Mouse (Mus musculus) MEL (cell line): Measurements from ENCODE around the gene Stag1. TPM values are rescaled to one million over a fixed set of nuclear protein-coding genes. Genes with fewer than 3 reads are reported as not detected.

Source experiments
- DNase-seq: peaks from one replicate; pipeline ENCODE4 v3.0.0; 2011; ENCODE audit warnings: low read depth, low spot score
- H3K27ac ChIP-seq: 2 replicates; pipeline ENCODE4 v1.5.1; 2012; ENCODE audit warnings: low read depth, mild to moderate bottlenecking, control low read depth, low read length, moderate library complexity; ENCODE audit not compliant: control insufficient read depth
- H3K27me3 ChIP-seq, 2 experiments: fragments of 150-350 bp in 1 of 2; sonication (generic) in 1 of 2; 2 replicates each; pipeline ENCODE4 v1.6.1; 2012; ENCODE audit warnings: low read length in 2 of 2, mild to moderate bottlenecking in 2 of 2, improper control_type of control experiment in 1 of 2, moderate library complexity in 1 of 2; ENCODE audit not compliant: insufficient read depth in 2 of 2, control insufficient read depth in 1 of 2
- H3K36me3 ChIP-seq, 2 experiments: 2 replicates each; pipeline ENCODE4 v1.6.1; 2012 to 2014; ENCODE audit warnings: low read length in 2 of 2, improper control_type of control experiment in 1 of 2, inconsistent platforms in 1 of 2, mild to moderate bottlenecking in 1 of 2; ENCODE audit not compliant: insufficient read depth in 2 of 2, control insufficient read depth in 1 of 2
- H3K4me1 ChIP-seq, 2 experiments: fragments of 150-350 bp in 1 of 2; sonication (generic) in 1 of 2; 2 replicates each; pipeline ENCODE4 v1.6.1; 2012; ENCODE audit warnings: low read length in 2 of 2, improper control_type of control experiment in 1 of 2, mild to moderate bottlenecking in 1 of 2; ENCODE audit not compliant: insufficient read depth in 2 of 2, control insufficient read depth in 1 of 2
- H3K4me3 ChIP-seq, 2 experiments: fragments of 150-350 bp in 1 of 2; sonication (generic) in 1 of 2; 2 replicates each; pipeline ENCODE4 v1.5.1; 2012; ENCODE audit warnings: low read depth in 2 of 2, low read length in 2 of 2, mild to moderate bottlenecking in 2 of 2, moderate library complexity in 2 of 2, control low read depth in 1 of 2, improper control_type of control experiment in 1 of 2; ENCODE audit not compliant: control insufficient read depth in 1 of 2, insufficient read depth in 1 of 2
- H3K79me2 ChIP-seq: 2 replicates; pipeline ENCODE4 v1.6.1; 2012; ENCODE audit warnings: mild to moderate bottlenecking, low read length, moderate library complexity; ENCODE audit not compliant: control insufficient read depth, poor library complexity, insufficient read depth
- H3K9ac ChIP-seq: 2 replicates; pipeline ENCODE4 v1.6.1; 2012; ENCODE audit warnings: low read depth, mild to moderate bottlenecking, control low read depth, low read length, moderate library complexity; ENCODE audit not compliant: control insufficient read depth, poor library complexity, severe bottlenecking
- H3K9me3 ChIP-seq: fragments of 150-350 bp; sonication (generic); replicated peaks from 2 replicates; pipeline ENCODE4 v1.6.1; 2012; ENCODE audit warnings: mild to moderate bottlenecking, low read length, improper control_type of control experiment, moderate library complexity; ENCODE audit not compliant: insufficient read depth
- CHD1 ChIP-seq: IDR thresholded peaks from 2 replicates; pipeline ENCODE4 v1.6.1; 2012; ENCODE audit warnings: low read depth, mild to moderate bottlenecking, inconsistent platforms, low read length, improper control_type of control experiment
- CHD2 ChIP-seq: IDR thresholded peaks from 2 replicates; pipeline ENCODE4 v1.6.1; 2011; ENCODE audit warnings: low read length, improper control_type of control experiment
- CTCF ChIP-seq, 3 experiments: IDR thresholded peaks in 2 of 3; conservative IDR thresholded peaks in 1 of 3; 2 replicates each; pipeline ENCODE4 v1.5.1; 2011 to 2012; ENCODE audit warnings: low read length in 3 of 3, low read depth in 2 of 3, mild to moderate bottlenecking in 2 of 3, improper control_type of control experiment in 1 of 3, inconsistent platforms in 1 of 3, mixed read lengths in 1 of 3, moderate library complexity in 1 of 3; ENCODE audit not compliant: control insufficient read depth in 1 of 3, insufficient read depth in 1 of 3, poor library complexity in 1 of 3, severe bottlenecking in 1 of 3
- ELF1 ChIP-seq: IDR thresholded peaks from 2 replicates; pipeline ENCODE4 v1.6.1; 2014; ENCODE audit warnings: low read depth, mild to moderate bottlenecking, inconsistent platforms, low read length, improper control_type of control experiment, moderate library complexity
- ETS1 ChIP-seq: IDR thresholded peaks from 2 replicates; pipeline ENCODE4 v1.6.1; 2012; ENCODE audit warnings: low read depth, mild to moderate bottlenecking, inconsistent platforms, low read length, improper control_type of control experiment, moderate library complexity
- HCFC1 ChIP-seq: IDR thresholded peaks from 2 replicates; pipeline ENCODE4 v1.6.1; 2012; ENCODE audit warnings: low read depth, mild to moderate bottlenecking, inconsistent platforms, low read length, improper control_type of control experiment, moderate library complexity
- JUND ChIP-seq: IDR thresholded peaks from 2 replicates; pipeline ENCODE4 v1.6.1; 2011; ENCODE audit warnings: low read depth, mild to moderate bottlenecking, improper control_type of control experiment, low read length
- KAT2A ChIP-seq: conservative IDR thresholded peaks from 2 replicates; pipeline ENCODE4 v1.6.1; 2012; ENCODE audit warnings: low read depth, low read length, improper control_type of control experiment, inconsistent platforms
- MAFK ChIP-seq: IDR thresholded peaks from 2 replicates; pipeline ENCODE4 v1.6.1; 2011; ENCODE audit warnings: low read depth, mild to moderate bottlenecking, low read length, improper control_type of control experiment, borderline replicate concordance
- MAX ChIP-seq: IDR thresholded peaks from 2 replicates; pipeline ENCODE4 v1.6.1; 2011; ENCODE audit warnings: low read length, improper control_type of control experiment
- MAZ ChIP-seq: IDR thresholded peaks from 2 replicates; pipeline ENCODE4 v1.6.1; 2012; ENCODE audit warnings: low read depth, mild to moderate bottlenecking, inconsistent platforms, low read length, improper control_type of control experiment
- MEF2A ChIP-seq: IDR thresholded peaks from 2 replicates; pipeline ENCODE4 v1.6.1; 2014; ENCODE audit warnings: low read depth, mild to moderate bottlenecking, inconsistent platforms, low read length, improper control_type of control experiment; ENCODE audit not compliant: poor library complexity, insufficient replicate concordance, severe bottlenecking; ENCODE audit errors: extremely low read depth
- MXI1 ChIP-seq: IDR thresholded peaks from 2 replicates; pipeline ENCODE4 v1.6.1; 2011; ENCODE audit warnings: mild to moderate bottlenecking, low read depth, low read length, improper control_type of control experiment
- MYC ChIP-seq: IDR thresholded peaks from 2 replicates; pipeline ENCODE4 v1.6.1; 2011; ENCODE audit warnings: low read depth, mild to moderate bottlenecking, low read length, improper control_type of control experiment, moderate library complexity
- NELFE ChIP-seq: IDR thresholded peaks from 2 replicates; pipeline ENCODE4 v1.6.1; 2011; ENCODE audit warnings: low read depth, low read length, improper control_type of control experiment
- NRF1 ChIP-seq: IDR thresholded peaks from 2 replicates; pipeline ENCODE4 v1.6.1; 2014; ENCODE audit warnings: low read depth, mild to moderate bottlenecking, inconsistent platforms, low read length, improper control_type of control experiment, moderate library complexity; ENCODE audit not compliant: poor library complexity, insufficient read depth, severe bottlenecking
- POLR2A ChIP-seq, 2 experiments: IDR thresholded peaks; 2 replicates each; pipeline ENCODE4 v1.6.1; 2011 to 2012; ENCODE audit warnings: low read length in 2 of 2, mild to moderate bottlenecking in 2 of 2, control low read depth in 1 of 2, improper control_type of control experiment in 1 of 2, low read depth in 1 of 2, moderate library complexity in 1 of 2; ENCODE audit not compliant: control insufficient read depth in 1 of 2, insufficient read depth in 1 of 2, poor library complexity in 1 of 2
- POLR2AphosphoS2 ChIP-seq: IDR thresholded peaks from 2 replicates; pipeline ENCODE4 v1.6.1; 2011; ENCODE audit warnings: low read length, improper control_type of control experiment
- RAD21 ChIP-seq: IDR thresholded peaks from 2 replicates; pipeline ENCODE4 v1.6.1; 2011; ENCODE audit warnings: mild to moderate bottlenecking, low read depth, low read length, improper control_type of control experiment
- RCOR1 ChIP-seq: IDR thresholded peaks from 2 replicates; pipeline ENCODE4 v1.6.1; 2012; ENCODE audit warnings: low read depth, mild to moderate bottlenecking, inconsistent platforms, low read length, improper control_type of control experiment
- SMC3 ChIP-seq: IDR thresholded peaks from 2 replicates; pipeline ENCODE4 v1.6.1; 2011; ENCODE audit warnings: low read depth, low read length, improper control_type of control experiment
- TAL1 ChIP-seq: IDR thresholded peaks from 2 replicates; pipeline ENCODE4 v1.6.1; 2012; ENCODE audit warnings: mild to moderate bottlenecking, inconsistent platforms, low read length, moderate library complexity, mixed read lengths
- TBP ChIP-seq: IDR thresholded peaks from 2 replicates; pipeline ENCODE4 v1.8.0; 2011; ENCODE audit warnings: low read depth, low read length, improper control_type of control experiment
- UBTF ChIP-seq: IDR thresholded peaks from 2 replicates; pipeline ENCODE4 v1.6.1; 2012; ENCODE audit warnings: low read depth, mild to moderate bottlenecking, inconsistent platforms, low read length, improper control_type of control experiment, moderate library complexity, borderline replicate concordance; ENCODE audit not compliant: insufficient read depth
- USF1 ChIP-seq: IDR thresholded peaks from 2 replicates; pipeline ENCODE4 v1.6.1; 2014; ENCODE audit warnings: low read depth, mild to moderate bottlenecking, inconsistent platforms, low read length, improper control_type of control experiment, moderate library complexity
- ZC3H11A ChIP-seq: IDR thresholded peaks from 2 replicates; pipeline ENCODE4 v1.6.1; 2012; ENCODE audit warnings: low read depth, mild to moderate bottlenecking, inconsistent platforms, low read length, improper control_type of control experiment
- ZKSCAN1 ChIP-seq: IDR thresholded peaks from 2 replicates; pipeline ENCODE4 v1.6.1; 2012; ENCODE audit warnings: low read depth, mild to moderate bottlenecking, inconsistent platforms, low read length, improper control_type of control experiment, moderate library complexity
- ZNF384 ChIP-seq: IDR thresholded peaks from 2 replicates; pipeline ENCODE4 v1.6.1; 2012; ENCODE audit warnings: low read depth, mild to moderate bottlenecking, inconsistent platforms, low read length, improper control_type of control experiment
- polyA plus RNA-seq, 2 experiments: library from polyadenylated mRNA; stranded (reverse) in 1 of 2; unstranded in 1 of 2; fragments of >175 nt in 1 of 2; fragments of >200 nt in 1 of 2; gene quantifications; 2 replicates each; pipeline versions ENCODE4 v1.2.1 to v1.2.4; 2012; ENCODE audit warnings: low replicate concordance in 2 of 2, low read depth in 1 of 2; ENCODE audit not compliant: insufficient read length in 2 of 2, insufficient read depth in 1 of 2, missing spikeins in 1 of 2
- total RNA-seq: library from RNA; depleted of rRNA; stranded (reverse); fragments of 300-350 nt; gene quantifications from 2 replicates; pipeline ENCODE4 v1.2.3, GENCODE M21; 2012

Stag1 gene
- total and polyA plus RNA-seq, 3 experiments: 30.1 to 41.7 TPM; not detected in 1

DNA sequence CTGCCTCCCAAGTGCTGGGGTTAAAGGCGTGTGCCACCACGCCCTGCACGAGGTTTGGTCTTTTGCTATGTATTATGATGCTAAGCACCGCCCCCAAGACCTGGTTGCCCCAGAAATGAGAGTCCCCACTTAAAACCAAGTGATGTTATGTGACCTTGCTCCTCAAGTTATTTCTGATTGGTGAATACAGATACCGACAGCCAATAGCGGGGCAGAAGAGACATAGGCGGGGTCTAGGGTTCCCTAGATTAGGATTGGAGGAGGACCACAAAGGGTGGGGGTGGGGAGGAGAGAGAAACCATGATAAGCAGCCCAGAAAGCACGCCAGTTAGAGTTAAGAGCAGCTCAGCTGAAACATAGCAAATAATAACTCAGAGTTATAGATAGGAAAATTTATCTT is 405.2 kb downstream of the Stag1 start:
- Histone ChIP-seq H3K27ac (no peak overlapping the region), H3K9ac (no peak overlapping the region), H3K4me3 (no peak overlapping the region), H3K36me3 (no peaks in the 10 kb centered on the region), H3K79me2 (no peaks in the 10 kb centered on the region), H3K4me1 (no peaks in the 10 kb centered on the region), H3K9me3 (no peaks in the 10 kb centered on the region), H3K27me3 (no peaks in the 10 kb centered on the region)
- no peak for TF ChIP-seq CHD1
- TF ChIP-seq ELF1: no peak
- TF ChIP-seq JUND: no peak
- no peak for TF ChIP-seq CTCF (IDR thresholded peaks at IDR 0.05 in 2 of 3, conservative IDR thresholded peaks at IDR 0.05 in 1 of 3; ENCODE audit: control insufficient read depth in 1 of 3, insufficient read depth in 1 of 3, low read depth in 2 of 3, low read length in 3 of 3, poor library complexity in 1 of 3, severe bottlenecking in 1 of 3)
- no peak for TF ChIP-seq USF1
- no peak for TF ChIP-seq MAX
- TF ChIP-seq NELFE: no peak
- no peak for TF ChIP-seq MYC
- no peak for TF ChIP-seq MAFK
- no peak for TF ChIP-seq MAZ
- TF ChIP-seq MXI1: no peak
- no peak for TF ChIP-seq POLR2A (IDR thresholded peaks at IDR 0.05; ENCODE audit: control insufficient read depth in 1 of 2, insufficient read depth in 1 of 2, low read depth in 1 of 2, low read length in 2 of 2, poor library complexity in 1 of 2)
- TF ChIP-seq RAD21: no peak
- no peak for TF ChIP-seq ETS1
- no peak for TF ChIP-seq ZKSCAN1
- no peak for DNase-seq

DNA sequence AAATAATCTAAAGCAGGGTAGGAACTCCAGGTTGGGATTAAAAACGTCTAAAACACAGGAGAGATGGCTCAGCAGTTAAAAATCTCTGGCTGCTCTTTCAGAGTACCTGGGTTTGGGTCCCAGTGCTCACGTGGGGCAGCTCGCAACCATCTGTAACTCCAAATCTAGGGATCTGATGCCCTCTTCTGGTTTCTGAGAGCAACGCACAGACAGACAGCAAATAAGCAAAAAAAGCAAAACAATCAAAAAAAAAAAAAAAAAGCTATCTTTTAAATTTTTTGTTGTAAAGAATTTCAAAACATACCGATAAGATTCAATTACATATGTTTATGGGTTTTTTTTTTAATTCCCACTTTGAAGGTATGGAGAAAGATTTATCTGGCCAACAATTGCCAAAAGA is 405.7 kb downstream of the Stag1 start:
- H3K4me1 ChIP-seq: no peaks in the 10 kb centered on the region
- H3K27me3 ChIP-seq: no peaks in the 10 kb centered on the region
- DNase-seq: peak; percentile 34
- TF ChIP-seq TBP: no peak
- no peak for TF ChIP-seq UBTF
- TF ChIP-seq NELFE: no peak
- no peak for TF ChIP-seq POLR2AphosphoS2
- no peak for TF ChIP-seq MAFK
- TF ChIP-seq ZNF384: peak; percentile 89
- no peak for TF ChIP-seq JUND
- TF ChIP-seq SMC3: peak; percentile 39
- TF ChIP-seq NRF1: no peak
- no peak for TF ChIP-seq RCOR1
- peak in 2 of 3 experiments; percentile 16 to 32; a peak in 1 of 6 replicates for TF ChIP-seq CTCF (IDR thresholded peaks at IDR 0.05 in 2 of 3, conservative IDR thresholded peaks at IDR 0.05 in 1 of 3; ENCODE audit: control insufficient read depth in 1 of 3, insufficient read depth in 1 of 3, low read depth in 2 of 3, low read length in 3 of 3, poor library complexity in 1 of 3, severe bottlenecking in 1 of 3)
- TF ChIP-seq MEF2A: no peak
- no peak for TF ChIP-seq ZKSCAN1
- TF ChIP-seq CHD2: no peak
- TF ChIP-seq KAT2A: no peak
- TF ChIP-seq MAZ: no peak
- no peak for TF ChIP-seq POLR2A (IDR thresholded peaks at IDR 0.05; ENCODE audit: control insufficient read depth in 1 of 2, insufficient read depth in 1 of 2, low read depth in 1 of 2, low read length in 2 of 2, poor library complexity in 1 of 2)
- no peak for TF ChIP-seq TAL1
- peak; percentile 37 for TF ChIP-seq RAD21
- 0 out of 2 replicates have a peak, but pooled peaks have one; percentile 10 for TF ChIP-seq ZC3H11A
- TF ChIP-seq ELF1: no peak
- TF ChIP-seq HCFC1: no peak
- H3K9ac ChIP-seq: no peak overlapping the region
- H3K27ac ChIP-seq: no peak overlapping the region
- H3K36me3 ChIP-seq: no peaks in the 10 kb centered on the region
- H3K79me2 ChIP-seq: no peaks in the 10 kb centered on the region
- H3K4me3 ChIP-seq: no peak overlapping the region
- no peaks in the 10 kb centered on the region for H3K9me3 ChIP-seq
